Mouse (Mus musculus) neural tube, embryonic 11.5 days (tissue): ENCODE results near the gene Cyb5r1. TPM values are rescaled to one million over a fixed set of nuclear protein-coding genes. Genes with fewer than 3 reads are reported as not detected.

Source experiments
- ATAC-seq: fragments of 200-750 bp; cut with Nextera tagmentation; 2 replicates; pipeline ENCODE4 v1.8.0; 2017; ENCODE audit warnings: moderate number of reproducible peaks, mild to moderate bottlenecking, moderate TSS enrichment, moderate library complexity; ENCODE audit not compliant: insufficient read depth, low FRiP score, low TSS enrichment
- DNase-seq: peaks from one replicate; pipeline ENCODE4 v3.0.0-alpha.2; 2015; ENCODE audit warnings: low spot score
- H3K27ac ChIP-seq: fragments of 300-500 bp; sonication (generic); 2 replicates; pipeline ENCODE4 v1.5.1; 2014; ENCODE audit warnings: low read depth, mild to moderate bottlenecking, low read length
- H3K27me3 ChIP-seq: fragments of 300-500 bp; sonication (generic); 2 replicates; pipeline ENCODE4 v1.6.1; 2014; ENCODE audit warnings: mild to moderate bottlenecking, low read length, mixed read lengths; ENCODE audit not compliant: control insufficient read depth, insufficient read depth
- H3K36me3 ChIP-seq: fragments of 300-500 bp; sonication (generic); 2 replicates; pipeline ENCODE4 v1.6.1; 2014; ENCODE audit warnings: mild to moderate bottlenecking, low read length, moderate library complexity, mixed read lengths; ENCODE audit not compliant: control insufficient read depth, insufficient read depth
- H3K4me1 ChIP-seq: fragments of 300-500 bp; sonication (generic); 2 replicates; pipeline ENCODE4 v1.6.1; 2014; ENCODE audit warnings: low read length, mixed read lengths; ENCODE audit not compliant: control insufficient read depth, insufficient read depth
- H3K4me2 ChIP-seq: fragments of 300-500 bp; sonication (generic); 2 replicates; pipeline ENCODE4 v1.6.1; 2014; ENCODE audit warnings: low read depth, mild to moderate bottlenecking, moderate library complexity
- H3K4me3 ChIP-seq: fragments of 300-500 bp; sonication (generic); 2 replicates; pipeline ENCODE4 v1.5.1; 2014; ENCODE audit warnings: low read depth, low read length
- H3K9ac ChIP-seq: fragments of 300-500 bp; sonication (generic); 2 replicates; pipeline ENCODE4 v1.6.1; 2014; ENCODE audit warnings: mild to moderate bottlenecking, low read length
- H3K9me3 ChIP-seq: fragments of 300-500 bp; sonication (generic); 2 replicates; pipeline ENCODE4 v1.6.1; 2016; ENCODE audit warnings: low read length; ENCODE audit not compliant: control insufficient read depth
- WGBS: fragments of 180-500 bp; shearing (Covaris S2); extraction: QIAGEN DNeasy Blood & Tissue Kit; methylation state at CpG from one replicate; pipeline ENCODE4 v1.1.7; 2014; 5-methylcytosine and 5-hydroxymethylcytosine counted together
- polyA plus RNA-seq: library from polyadenylated mRNA; unstranded; fragments of >200 nt; fragmentation: Nextera tagmentation; extraction: Ambion mirVana; gene quantifications from 2 replicates; pipeline ENCODE4 v1.2.1, GENCODE M21; 2014

The Cyb5r1 gene
- polyA plus RNA-seq, result 22.9 and 28.8 TPM in 2 replicates

GRCm38 (mm10) chr1:134405509-134406413, at the start of gene Cyb5r1:
TSS of gene Cyb5r1 (plus strand) at chr1:134405559.
- Histone ChIP-seq H3K9ac (peak within 1 kb of the TSS; percentile 68), H3K27me3 (no peaks in the 10 kb centered on the region), H3K9me3 (no peaks in the 10 kb centered on the region), H3K36me3 (peaks cover 7% of the 10 kb centered on the region; the same call in 1 of the 2 replicates), H3K4me3 (peak within 1 kb of the TSS; percentile 80), H3K27ac (no peak within 1 kb of the TSS), H3K4me1 (peaks cover 6% of the 10 kb centered on the region; the same call in 1 of the 2 replicates), H3K4me2 (peak within 1 kb of the TSS; percentile 74)
- DNase-seq (peak; percentile 90), ATAC-seq (peak; percentile 97)
- 2% methylated on average over 43 of the region's 43 CpGs for WGBS

- H3K27ac ChIP-seq, result no peak overlapping the region
- no peak overlapping the region for H3K9ac ChIP-seq
- H3K4me3 ChIP-seq, result no peak overlapping the region
- H3K36me3 ChIP-seq, result peaks cover 13% of the 10 kb centered on the region
- H3K4me2 ChIP-seq, result no peak overlapping the region
- WGBS, result 72% methylated on average over 4 of the region's 4 CpGs
- H3K27me3 ChIP-seq, result no peaks in the 10 kb centered on the region
- no peaks in the 10 kb centered on the region for H3K9me3 ChIP-seq
- ATAC-seq, result no peak
- DNase-seq, result no peak
- peaks cover 4% of the 10 kb centered on the region for H3K4me1 ChIP-seq
These were observed 47.9 kb upstream of the Cyb5r1 start for GRCm38 (mm10) chr1:134357461-134357860.

DNA sequence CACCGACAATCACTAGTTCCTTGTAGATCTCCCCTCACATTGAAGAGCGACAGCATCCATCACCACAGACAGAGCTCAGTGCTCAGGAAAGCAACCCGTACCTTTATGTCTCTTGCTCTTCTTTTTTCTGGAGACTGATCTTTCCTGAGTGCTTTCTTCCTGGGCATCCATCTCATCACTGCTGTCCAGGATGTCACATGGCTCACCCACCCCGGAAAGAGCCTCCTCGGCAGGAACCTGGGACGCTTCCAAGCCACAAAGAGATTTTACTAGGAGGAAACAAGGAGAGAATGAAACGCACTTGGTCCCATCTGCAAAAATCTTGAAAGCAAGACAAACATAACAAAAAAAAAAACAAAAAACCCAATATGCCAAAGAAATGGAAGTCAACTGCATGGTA, 44.7 kb upstream of the Cyb5r1 start:
- no peaks in the 10 kb centered on the region for H3K27me3 ChIP-seq
- WGBS, result 86% methylated on average over 7 of the region's 7 CpGs
- ATAC-seq (no peak), DNase-seq (no peak)
- no peak overlapping the region for H3K27ac ChIP-seq
- no peaks in the 10 kb centered on the region for H3K9me3 ChIP-seq
- H3K4me3 ChIP-seq, result peak overlapping the region; percentile 84
- peaks cover 4% of the 10 kb centered on the region for H3K4me1 ChIP-seq
- H3K4me2 ChIP-seq, result peak overlapping the region; percentile 80
- H3K36me3 ChIP-seq, result peaks cover 7% of the 10 kb centered on the region
- H3K9ac ChIP-seq, result peak overlapping the region; percentile 95

- H3K4me2 ChIP-seq, result peak overlapping the region; percentile 80
- H3K9ac ChIP-seq, result peak overlapping the region; percentile 95
- peak overlapping the region; percentile 67; the same call in 1 of the 2 replicates for H3K27ac ChIP-seq
- 2% methylated on average over 40 of the region's 44 CpGs for WGBS
- H3K36me3 ChIP-seq, result peaks cover 7% of the 10 kb centered on the region
- peak overlapping the region; percentile 84 for H3K4me3 ChIP-seq
- DNase-seq (no peak), ATAC-seq (no peak; the same call in 1 of the 2 replicates)
- no peaks in the 10 kb centered on the region for H3K27me3 ChIP-seq
- peaks cover 4% of the 10 kb centered on the region for H3K4me1 ChIP-seq
- H3K9me3 ChIP-seq, result no peaks in the 10 kb centered on the region
These were observed 44.0 kb upstream of the Cyb5r1 start for GRCm38 (mm10) chr1:134361195-134361856.

- peak within 1 kb of the TSS; percentile 67; the same call in 1 of the 2 replicates for H3K27ac ChIP-seq
- peak; percentile 99 for DNase-seq
- H3K4me1 ChIP-seq, result peaks cover 4% of the 10 kb centered on the region
- H3K9ac ChIP-seq, result peak within 1 kb of the TSS; percentile 95
- peak; percentile 99 for ATAC-seq
- H3K9me3 ChIP-seq, result no peaks in the 10 kb centered on the region
- 0% methylated on average over 38 of the region's 38 CpGs for WGBS
- H3K36me3 ChIP-seq, result peaks cover 7% of the 10 kb centered on the region
- H3K4me2 ChIP-seq, result peak within 1 kb of the TSS; percentile 80
- no peaks in the 10 kb centered on the region for H3K27me3 ChIP-seq
- peak within 1 kb of the TSS; percentile 84 for H3K4me3 ChIP-seq
These were observed 43.5 kb upstream of the Cyb5r1 start, which contains the start of gene Tmem183a for GRCm38 (mm10) chr1:134361857-134362212. TSS of gene Tmem183a (minus strand) at chr1:134361979.

DNA sequence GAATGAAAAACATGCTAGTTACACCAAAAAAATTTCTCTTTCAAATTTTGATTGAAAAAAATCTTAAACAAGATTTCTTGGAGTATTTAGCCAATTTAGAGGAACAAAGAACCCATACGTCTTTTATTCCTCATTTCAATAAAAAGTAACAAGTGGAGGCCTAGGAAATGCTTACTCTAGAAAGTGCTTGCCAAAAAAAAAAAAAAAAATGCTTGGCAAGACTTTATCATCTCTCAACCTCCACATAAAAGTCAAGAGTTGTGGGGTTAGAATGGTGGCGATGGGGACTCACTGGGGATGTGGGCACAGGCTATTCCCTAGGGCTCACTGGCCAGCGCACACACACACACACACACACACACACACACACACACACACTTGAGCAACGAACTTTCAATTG, 42.2 kb upstream of the Cyb5r1 start:
- Histone ChIP-seq H3K27me3 (no peaks in the 10 kb centered on the region), H3K4me3 (no peak overlapping the region), H3K27ac (no peak overlapping the region), H3K4me2 (no peak overlapping the region), H3K4me1 (peaks cover 4% of the 10 kb centered on the region), H3K9ac (no peak overlapping the region), H3K36me3 (peaks cover 2% of the 10 kb centered on the region; the same call in 1 of the 2 replicates), H3K9me3 (no peaks in the 10 kb centered on the region)
- ATAC-seq (no peak), DNase-seq (no peak)
- WGBS, result 76% methylated on average over 4 of the region's 4 CpGs

DNA sequence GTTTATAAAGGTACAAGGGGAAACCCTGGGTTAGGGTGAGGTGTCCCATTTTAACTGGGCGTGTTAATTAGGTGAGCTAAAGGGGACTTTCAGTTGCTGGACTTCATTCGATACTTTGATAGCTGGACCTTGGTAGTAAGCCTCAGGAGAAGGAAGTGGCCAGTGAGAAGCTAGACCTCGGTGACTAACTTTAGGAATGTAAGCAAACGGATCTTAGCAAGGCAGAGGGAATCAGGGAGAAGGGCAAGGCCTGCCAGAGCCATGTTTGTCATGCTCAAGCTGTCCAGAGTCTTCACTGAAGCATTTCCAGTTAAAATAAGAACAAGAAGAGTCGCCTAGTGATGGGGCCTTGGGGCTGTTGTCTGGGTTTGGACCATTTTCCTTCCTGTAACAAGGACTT, 39.9 kb upstream of the Cyb5r1 start:
- ATAC-seq (no peak), DNase-seq (no peak)
- Histone ChIP-seq H3K4me3 (no peak overlapping the region), H3K27me3 (no peaks in the 10 kb centered on the region), H3K27ac (no peak overlapping the region), H3K9me3 (no peaks in the 10 kb centered on the region; the same call in 1 of the 2 replicates), H3K4me2 (no peak overlapping the region), H3K4me1 (peaks cover 4% of the 10 kb centered on the region), H3K9ac (no peak overlapping the region), H3K36me3 (no peaks in the 10 kb centered on the region)
- WGBS, result 72% methylated on average over 5 of the region's 5 CpGs

DNA sequence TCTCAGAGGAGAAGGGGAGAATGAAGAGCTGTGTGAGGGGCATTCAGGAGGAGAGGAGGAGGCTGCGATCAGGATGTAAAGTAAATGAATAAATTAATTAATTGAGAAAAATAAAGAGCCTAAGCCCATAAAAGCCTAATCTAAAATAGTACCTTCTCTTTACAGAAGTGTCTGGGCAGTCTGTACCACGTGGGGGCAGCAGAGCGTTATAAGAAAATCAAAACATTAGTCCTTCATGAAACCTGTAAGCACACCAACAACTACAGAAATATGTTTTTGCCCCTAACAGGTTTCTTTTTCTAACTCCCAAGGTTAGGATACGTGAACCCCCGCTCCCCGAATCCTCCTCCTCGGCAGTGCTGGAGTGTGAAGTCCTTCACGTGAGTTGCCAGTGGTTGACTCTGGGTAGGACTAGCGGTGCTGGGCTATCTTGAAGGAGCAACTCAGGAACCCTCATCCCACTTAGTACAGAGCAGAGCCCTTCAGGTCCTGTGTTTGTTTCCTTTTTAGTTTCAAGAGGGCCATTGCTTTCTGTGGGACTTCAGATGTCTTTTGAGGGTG, 36.5 kb upstream of the Cyb5r1 start:
- H3K4me1 ChIP-seq, result no peaks in the 10 kb centered on the region
- no peak overlapping the region for H3K9ac ChIP-seq
- ATAC-seq, result no peak
- H3K36me3 ChIP-seq, result no peaks in the 10 kb centered on the region
- H3K27ac ChIP-seq, result no peak overlapping the region
- DNase-seq, result peak; percentile 53
- 53% methylated on average over 9 of the region's 9 CpGs for WGBS
- no peak overlapping the region for H3K4me2 ChIP-seq
- H3K9me3 ChIP-seq, result no peaks in the 10 kb centered on the region; the same call in 1 of the 2 replicates
- H3K4me3 ChIP-seq, result no peak overlapping the region
- no peaks in the 10 kb centered on the region for H3K27me3 ChIP-seq
